Mouse (Mus musculus): Measurements from ENCODE around the gene Zfp985. TPM values are rescaled to one million over a fixed set of nuclear protein-coding genes. Genes with fewer than 3 reads are reported as not detected.
"Not testable (repeated sequence)": the region's sequence is repeated elsewhere in the genome, so short reads cannot be mapped to it uniquely, and the experiment has no call there.

Zfp985 gene
- total RNA-seq, 4 experiments from 2014 or later = 0.10 to 0.46 (median 0.24) TPM

GRCm38 (mm10) chr4:147605521-147605920 is 52.4 kb downstream of the Zfp985 start:
- no peak for DNase-seq

- DNase-seq = not testable (repeated sequence)
Measured at GRCm38 (mm10) chr4:147606511-147606910, 53.4 kb downstream of the Zfp985 start.

GRCm38 (mm10) chr4:147633818-147634262 is 80.8 kb downstream of the Zfp985 start:
- not testable (repeated sequence) for DNase-seq

Other genes with a start within 250 kb of the Zfp985 start
- gene Zfp988, start 247.6 kb upstream of the Zfp985 start, total RNA-seq (2022) = under 1 TPM in 3 of 4 experiments, not detected in 1; 0.30 to 0.40 (median 0.35) TPM
- gene Zfp978, start 192.0 kb upstream of the Zfp985 start, total RNA-seq (2022) = under 1 TPM; 0.30 to 0.55 (median 0.36) TPM
- 10 to 100 TPM; 14.2 to 21.0 (median 17.1) TPM for gene Zfp982, start 60.9 kb upstream of the Zfp985 start, total RNA-seq (2022)
- gene Gm16503, start 13.1 kb upstream of the Zfp985 start, total RNA-seq (2022) = 1 to 10 TPM in 1 of 4 experiments, under 1 TPM in 3; 0.26 to 2.0 (median 0.85) TPM
- gene Zfp979, start 89.2 kb downstream of the Zfp985 start, total RNA-seq (2022) = 1 to 10 TPM; 2.9 to 4.2 (median 3.2) TPM
- under 1 TPM; 0.10 to 0.20 (median 0.12) TPM for gene Zfp534, start 149.3 kb downstream of the Zfp985 start, total RNA-seq (2022)

All from adrenal gland, adult 8-10 months (tissue).